Mouse (Mus musculus) gonadal fat pad, adult 2 months (tissue): Measurements from ENCODE around the gene Ropn1. TPM values are rescaled to one million over a fixed set of nuclear protein-coding genes. Genes with fewer than 3 reads are reported as not detected.
"Not testable (repeated sequence)": the region's sequence is repeated elsewhere in the genome, so short reads cannot be mapped to it uniquely, and the experiment has no call there.

ENCODE experiments used
- DNase-seq: peaks from one replicate; pipeline ENCODE4 v3.0.0-alpha.2; 2012; ENCODE audit warnings: low read depth
- polyA plus RNA-seq: library from polyadenylated mRNA; depleted of rRNA; stranded (reverse); fragments of >200 nt; gene quantifications from 2 replicates; pipeline ENCODE4 v1.2.3, GENCODE M21; 2012; rRNA removed

The Ropn1 gene
- 1.3 and 1.9 TPM in 2 replicates for polyA plus RNA-seq

DNA sequence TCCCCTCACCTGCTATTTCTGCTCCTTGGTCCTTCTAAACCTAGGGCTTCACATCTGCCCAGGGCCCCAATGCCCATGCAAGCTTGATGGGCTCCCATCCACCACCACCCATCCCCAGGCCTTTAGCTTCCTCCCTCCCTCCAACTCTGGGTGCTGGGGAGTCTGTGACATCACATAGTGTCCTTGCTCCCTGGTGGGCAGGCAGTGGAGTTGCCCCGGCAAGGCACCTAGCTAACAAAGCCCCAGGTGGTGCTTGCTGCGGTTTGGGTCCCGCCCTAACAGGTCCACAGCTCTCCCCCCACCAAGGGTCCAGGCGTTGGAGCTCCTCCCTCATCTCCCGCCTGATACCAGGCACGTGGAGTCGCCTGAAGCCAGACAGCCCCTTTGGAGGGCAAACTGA lies at the start of gene Ropn1:
Gene Ropn1 (plus strand): TSS at position 301 of the 400 bp plus-strand sequence.
- DNase-seq: no peak

DNA sequence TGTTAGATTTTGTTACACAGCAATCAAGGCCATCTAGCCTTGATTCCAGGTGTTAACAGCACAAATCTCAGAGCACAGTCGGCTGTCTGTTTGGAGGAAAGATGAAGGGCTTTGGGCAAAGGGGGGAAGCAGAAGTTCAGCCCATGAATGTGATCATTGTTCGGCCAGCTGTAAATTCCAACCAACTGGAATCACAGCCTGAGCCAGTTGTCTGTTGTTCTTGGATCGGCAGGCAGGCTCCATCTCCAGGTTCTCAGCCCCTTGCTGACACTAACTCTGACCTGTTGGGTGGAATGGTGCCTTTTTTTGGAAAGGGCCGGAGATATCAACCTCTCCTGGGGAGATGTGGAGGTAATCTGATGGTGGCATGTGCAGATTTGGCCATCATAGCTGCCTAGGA lies 47.8 kb upstream of the Ropn1 start:
- no peak for DNase-seq

- no peak for DNase-seq
These were observed 46.6 kb upstream of the Ropn1 start for GRCm38 (mm10) chr16:34603076-34603475.

DNA sequence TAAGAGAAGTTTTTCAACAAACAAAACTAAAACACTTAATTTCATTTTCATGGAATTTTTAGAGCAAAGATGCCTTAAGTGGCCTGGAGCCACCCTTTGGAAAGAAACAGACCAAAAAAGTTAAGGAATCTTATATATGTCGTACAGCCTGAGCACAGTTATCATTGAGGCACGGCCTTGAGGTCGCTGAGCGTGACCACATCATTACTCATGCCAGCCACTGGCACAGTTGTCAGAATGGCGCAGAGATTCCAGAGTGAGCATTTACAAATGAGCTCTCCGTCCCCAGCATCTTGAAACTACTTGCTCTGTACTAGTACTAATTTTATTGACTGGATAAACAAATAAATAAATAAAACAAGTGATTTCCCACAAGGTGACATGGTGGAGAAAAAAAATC lies 45.9 kb upstream of the Ropn1 start:
- no peak for DNase-seq

DNA sequence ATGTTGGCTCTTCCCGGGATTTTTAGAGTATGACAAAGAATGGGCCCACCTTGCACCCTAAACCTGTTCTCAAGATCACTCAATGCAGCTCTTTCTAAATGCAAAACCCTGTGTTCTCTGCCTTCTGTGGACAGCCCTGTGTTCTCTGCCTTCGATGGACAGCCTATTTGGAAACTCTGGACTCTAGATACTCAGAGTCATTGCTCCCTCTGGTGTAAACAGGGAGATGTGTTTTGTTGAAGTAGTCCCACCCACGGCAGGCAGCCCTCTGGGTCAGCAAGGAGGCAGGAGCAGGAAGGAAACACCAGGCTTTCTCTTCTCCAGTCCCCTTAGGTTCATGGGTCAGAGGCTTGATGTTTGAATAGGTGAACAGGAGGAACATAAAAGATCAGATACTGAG lies 44.0 kb upstream of the Ropn1 start:
- DNase-seq: no peak

DNA sequence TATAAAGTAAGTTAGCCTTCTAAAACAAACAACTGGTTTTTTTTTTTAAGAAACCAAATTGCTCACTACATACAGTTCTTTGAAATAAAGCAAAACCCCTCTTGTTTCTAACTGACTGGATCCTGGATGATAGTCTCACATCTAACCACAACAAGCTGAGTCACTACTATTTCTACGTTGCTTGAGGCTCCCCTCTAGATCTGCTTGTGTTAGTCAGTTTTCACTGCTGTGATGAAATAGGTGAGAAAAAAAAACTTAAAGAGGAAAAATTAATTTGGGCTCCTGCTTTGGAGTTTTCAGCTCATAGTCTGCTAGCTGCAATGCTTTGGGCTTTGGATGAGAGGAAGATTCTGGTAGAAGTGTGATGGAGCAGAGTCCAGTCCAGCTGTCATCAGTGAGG lies 39.6 kb upstream of the Ropn1 start:
- no peak for DNase-seq

DNA sequence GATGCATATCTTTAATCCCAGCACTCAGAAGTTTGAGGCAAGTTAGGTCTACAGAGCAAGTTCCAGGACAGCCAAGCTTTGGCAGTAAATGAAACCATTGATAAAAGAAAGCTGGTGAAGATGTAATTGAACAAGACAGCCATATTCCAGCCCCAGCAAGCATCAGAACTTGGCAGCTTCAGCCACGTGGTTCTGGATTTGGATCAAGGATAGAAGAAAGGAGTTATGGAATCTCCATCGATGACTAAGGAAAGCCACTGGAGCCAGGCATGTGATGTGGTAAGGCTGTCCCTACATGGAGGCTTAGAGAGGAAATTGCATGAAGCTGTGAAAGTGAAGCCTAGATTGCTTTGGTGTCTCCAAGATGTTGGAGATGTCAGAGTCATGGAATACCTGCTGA lies 35.7 kb upstream of the Ropn1 start:
- no peak for DNase-seq

DNA sequence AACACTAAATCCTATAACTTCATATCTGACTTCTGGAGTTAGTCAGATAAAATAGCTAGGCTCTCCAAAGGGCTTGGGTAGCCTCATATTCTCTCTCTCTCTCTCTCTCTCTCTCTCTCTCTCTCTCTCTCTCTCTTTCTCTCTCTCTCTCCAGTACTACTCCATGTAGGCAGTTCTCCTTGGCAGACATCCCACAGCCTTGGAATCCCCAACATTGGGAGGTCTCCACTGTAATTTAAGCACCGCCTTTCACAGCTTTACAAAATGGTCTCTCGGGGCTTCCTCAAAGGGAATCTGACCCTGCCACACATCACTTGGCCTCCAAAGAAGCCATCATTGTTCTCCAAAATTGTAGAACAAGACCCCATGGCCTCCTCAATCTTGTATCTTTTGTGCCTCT lies 22.1 kb upstream of the Ropn1 start:
- DNase-seq: no peak

GRCm38 (mm10) chr16:34628397-34628796 lies 21.3 kb upstream of the Ropn1 start:
- no peak for DNase-seq

GRCm38 (mm10) chr16:34635557-34635956 lies 14.2 kb upstream of the Ropn1 start:
- no peak for DNase-seq

- no peak for DNase-seq
These were observed 6.0 kb upstream of the Ropn1 start for GRCm38 (mm10) chr16:34643511-34644259.

DNA sequence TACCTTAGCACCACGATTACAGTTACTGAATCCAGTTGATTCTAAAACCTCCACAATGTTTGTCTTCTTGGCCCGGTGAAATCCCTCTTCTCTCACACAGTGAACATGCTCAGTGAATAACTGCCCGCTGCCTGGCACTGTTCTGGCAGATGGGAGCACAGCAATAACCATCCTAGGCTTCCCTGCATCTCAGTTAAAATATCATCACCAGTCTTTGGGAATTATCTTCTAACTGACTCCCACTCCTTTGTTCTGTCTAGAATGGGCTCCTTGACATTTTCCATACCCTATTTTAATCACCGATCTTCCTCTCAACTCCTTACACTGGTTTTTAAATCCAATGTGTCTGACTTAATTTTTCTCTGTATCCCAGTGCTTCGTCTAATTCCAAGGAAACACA lies 3.3 kb downstream of the Ropn1 start:
- no peak for DNase-seq

DNA sequence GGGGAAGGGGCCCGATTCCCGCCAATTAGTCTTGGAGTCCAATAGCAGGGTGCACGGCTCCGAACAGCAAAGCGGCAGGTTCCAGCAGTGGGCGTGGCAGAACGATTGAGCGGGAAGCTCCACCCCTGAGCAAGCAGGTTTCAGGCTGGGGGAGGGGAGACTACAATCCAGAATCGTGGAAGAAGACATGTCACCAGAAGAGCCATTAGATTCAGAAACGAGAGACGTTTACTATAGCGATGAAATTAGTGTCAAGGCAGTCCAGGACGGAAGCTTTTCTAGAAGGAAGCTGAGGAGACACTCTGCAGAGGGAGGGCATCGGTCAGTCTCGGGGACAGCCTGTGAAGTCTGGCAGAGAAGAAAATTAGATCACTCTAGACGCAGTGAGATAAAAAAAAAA lies 7.8 kb downstream of the Ropn1 start:
- not testable (repeated sequence) for DNase-seq

- no peak for DNase-seq
These were observed 8.3 kb downstream of the Ropn1 start for GRCm38 (mm10) chr16:34657983-34658382.

GRCm38 (mm10) chr16:34658388-34658787 lies 8.7 kb downstream of the Ropn1 start:
- DNase-seq: no peak

DNA sequence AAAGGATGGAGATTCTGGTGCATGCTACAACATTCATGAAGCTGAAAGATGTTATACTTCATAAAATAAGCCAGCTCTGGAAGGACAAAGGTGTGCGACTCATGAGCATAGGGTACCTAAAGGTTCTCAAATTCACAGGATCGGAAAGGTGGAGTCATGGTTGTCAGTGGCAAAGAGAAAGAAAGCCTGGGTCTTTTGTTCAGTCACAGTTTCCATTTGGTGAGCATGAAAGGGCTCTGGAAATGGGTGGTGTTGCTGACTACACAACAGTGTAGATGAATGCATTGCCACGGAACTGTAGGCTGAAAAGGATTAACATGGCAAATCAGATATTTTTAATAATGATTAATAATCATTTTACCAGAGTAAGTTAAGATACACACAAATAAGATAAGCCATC lies 14.8 kb downstream of the Ropn1 start:
- no peak for DNase-seq

DNA sequence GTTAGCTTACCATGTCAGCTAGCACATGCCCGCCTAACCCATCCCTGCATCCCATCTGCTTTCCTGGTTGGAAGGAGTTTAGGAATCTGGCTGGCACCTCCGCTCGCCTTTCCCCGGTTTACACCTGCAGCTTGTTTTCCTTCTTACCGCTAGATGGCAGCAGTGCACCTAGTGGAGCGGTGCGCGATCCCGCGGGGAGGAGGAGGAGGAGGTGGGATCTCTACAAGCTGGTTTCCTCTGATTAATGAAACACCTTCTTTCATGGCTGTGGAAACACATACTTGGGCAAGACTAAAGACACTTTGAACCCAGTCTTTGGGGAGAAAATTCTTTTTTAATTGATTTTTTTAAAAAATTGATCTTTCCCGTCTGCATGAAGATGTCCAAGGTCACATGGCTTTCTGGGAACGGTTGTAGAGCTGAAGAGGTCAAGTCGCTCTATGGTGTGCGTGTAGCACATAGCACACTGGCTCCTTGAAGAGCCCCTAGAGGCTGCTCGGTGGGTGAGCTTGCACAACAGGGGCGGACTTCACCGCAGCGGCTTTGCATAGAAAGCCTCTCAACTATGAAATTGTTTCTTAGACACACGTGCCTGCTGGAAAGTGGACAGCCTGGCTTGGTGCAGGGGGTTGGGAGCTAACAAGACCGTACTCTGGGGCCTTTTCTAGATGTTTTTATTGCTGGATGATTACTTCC lies 17.5 kb downstream of the Ropn1 start:
- no peak for DNase-seq

DNA sequence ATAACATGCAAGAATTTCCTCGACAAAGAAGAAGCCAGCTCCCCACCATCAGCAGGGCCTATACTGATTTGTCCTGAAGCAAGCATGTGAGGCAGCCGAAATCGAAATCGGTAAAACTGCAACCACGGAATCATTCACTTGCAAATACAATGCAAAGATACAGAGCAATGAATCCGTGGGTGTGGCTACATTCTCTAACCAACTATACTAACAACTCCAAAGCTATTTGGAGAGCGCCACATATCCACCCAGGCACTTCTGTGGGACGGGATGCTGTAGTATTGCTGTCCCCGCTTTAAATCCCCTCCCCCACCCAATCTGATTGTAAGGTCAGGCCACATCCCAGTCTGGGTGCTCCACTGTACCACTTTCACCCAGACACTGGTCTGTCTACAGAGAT lies 18.6 kb downstream of the Ropn1 start:
- DNase-seq: no peak

GRCm38 (mm10) chr16:34671966-34672365 lies 22.2 kb downstream of the Ropn1 start:
- no peak for DNase-seq

DNA sequence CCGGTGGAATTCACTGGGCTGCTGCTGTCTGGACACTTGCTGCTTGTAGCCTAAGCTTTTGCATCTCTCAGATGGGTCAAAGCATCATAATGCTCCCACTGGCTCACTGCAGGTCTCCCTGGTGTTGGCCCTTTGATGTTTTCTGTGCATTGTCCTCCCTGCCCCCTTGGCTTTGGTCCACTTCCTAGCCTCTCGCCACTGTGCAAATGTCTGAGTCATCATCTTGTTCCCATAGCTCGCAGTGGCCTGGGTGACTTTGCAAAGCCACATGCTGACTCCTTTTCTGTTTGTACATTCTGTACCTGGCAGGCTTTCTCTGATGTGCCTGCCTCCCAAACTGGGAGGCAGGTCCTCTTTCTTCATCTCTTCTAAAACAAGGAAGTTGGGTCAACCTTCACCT lies 23.1 kb downstream of the Ropn1 start:
- DNase-seq: no peak

GRCm38 (mm10) chr16:34674365-34674764 lies 24.6 kb downstream of the Ropn1 start:
- no peak for DNase-seq

- no peak for DNase-seq
These were observed 32.1 kb downstream of the Ropn1 start for GRCm38 (mm10) chr16:34681823-34682222.

DNA sequence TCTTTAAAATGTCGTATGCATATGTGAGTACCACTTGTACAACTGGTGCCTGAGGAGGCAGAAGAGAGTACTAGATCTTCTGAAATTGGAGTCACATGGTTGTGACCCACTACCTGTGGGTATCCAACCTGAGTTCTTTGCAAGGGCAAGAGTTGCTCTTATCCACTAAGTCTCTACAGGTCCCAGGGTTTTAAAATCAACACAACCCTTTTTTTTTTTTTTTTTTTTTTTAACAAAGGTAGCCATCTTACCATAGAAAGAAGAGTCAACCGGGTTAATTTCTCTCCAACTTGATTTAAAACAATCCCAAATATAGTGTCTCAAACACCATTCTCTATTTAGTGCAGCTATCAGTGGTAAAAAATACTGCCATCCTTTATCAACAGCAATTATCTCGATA lies 40.2 kb downstream of the Ropn1 start:
- no peak for DNase-seq
